Mouse (Mus musculus) spleen, postnatal 14 days (tissue): Measurements from ENCODE around the gene Nfam1.
"Not testable (repeated sequence)": the region's sequence is repeated elsewhere in the genome, so short reads cannot be mapped to it uniquely, and the experiment has no call there.

Experiments used
- DNase-seq, 2 experiments: peaks; one replicate each; pipeline ENCODE4 v3.0.0; 2021 to 2022; ENCODE audit warnings: low spot score in 2 of 2

Nfam1 gene

GRCm38 (mm10) chr15:83032981-83033541 lies at the start of gene Nfam1:
Gene Nfam1 (minus strand): TSS chr15:83033306.
- DNase-seq, result peak in 1 of 2 experiments; percentile 25

DNA sequence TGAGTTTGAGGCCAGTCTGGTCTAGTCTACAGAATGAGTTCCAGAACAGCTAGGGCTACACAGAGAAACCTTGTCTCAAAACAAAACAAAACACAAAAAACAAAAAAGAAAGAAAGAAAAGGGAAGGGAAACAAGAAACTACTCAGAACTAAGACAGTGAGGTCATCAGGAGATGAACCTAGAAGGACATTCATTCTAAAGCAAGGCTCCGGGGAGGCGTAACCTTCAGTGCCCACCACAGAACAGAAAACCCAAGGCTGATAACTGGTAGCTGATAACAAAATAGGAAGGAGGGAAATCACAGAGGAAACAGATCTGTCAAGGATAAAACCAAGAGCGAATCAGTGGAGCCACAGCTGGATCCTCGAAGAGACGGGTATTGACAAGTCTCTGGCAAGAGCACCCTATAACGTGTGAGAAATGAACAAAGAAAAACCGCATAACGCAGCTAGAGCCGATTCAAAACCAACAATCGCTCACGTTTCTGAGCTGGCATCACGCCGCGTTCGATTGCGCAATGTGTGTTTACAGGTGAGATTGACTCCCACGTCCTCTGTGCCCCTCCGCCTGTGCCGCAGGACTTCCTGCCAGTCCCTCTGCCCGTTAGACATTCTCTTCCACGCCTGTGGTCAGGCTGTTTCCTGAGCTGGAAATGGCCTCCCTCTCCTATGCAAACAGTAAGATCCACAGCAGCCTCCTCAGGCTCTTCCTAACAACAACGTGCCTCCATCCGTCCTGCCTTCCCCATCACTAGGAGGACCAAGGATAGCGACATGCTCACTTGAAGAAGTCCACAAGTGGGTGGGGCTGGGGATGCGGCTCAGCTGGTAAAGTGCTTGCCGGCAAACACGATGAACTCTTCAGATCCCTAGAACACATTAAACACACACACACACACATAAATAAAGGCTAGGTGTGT lies 42.8 kb upstream of the Nfam1 start:
- DNase-seq, result no peak

DNA sequence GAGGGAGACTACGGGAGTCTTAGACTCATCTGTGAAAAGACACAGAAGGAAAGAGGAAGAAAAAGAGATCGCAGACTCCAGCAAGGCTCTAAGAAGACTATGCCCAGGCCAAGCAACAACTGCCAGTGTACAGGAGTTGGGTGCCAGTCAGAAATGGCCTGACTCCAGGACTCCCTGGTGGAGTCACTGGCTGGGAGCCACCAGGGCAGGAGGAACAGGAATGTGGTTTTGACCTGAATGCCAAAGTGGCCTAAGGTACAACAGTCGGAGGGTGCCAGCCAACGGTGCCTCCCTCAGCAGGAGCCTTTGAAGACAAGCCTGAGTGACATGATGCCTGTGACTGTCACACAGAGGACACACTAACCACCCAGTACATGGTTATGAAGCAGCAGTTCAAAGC lies 41.1 kb upstream of the Nfam1 start:
- DNase-seq, result no peak

DNA sequence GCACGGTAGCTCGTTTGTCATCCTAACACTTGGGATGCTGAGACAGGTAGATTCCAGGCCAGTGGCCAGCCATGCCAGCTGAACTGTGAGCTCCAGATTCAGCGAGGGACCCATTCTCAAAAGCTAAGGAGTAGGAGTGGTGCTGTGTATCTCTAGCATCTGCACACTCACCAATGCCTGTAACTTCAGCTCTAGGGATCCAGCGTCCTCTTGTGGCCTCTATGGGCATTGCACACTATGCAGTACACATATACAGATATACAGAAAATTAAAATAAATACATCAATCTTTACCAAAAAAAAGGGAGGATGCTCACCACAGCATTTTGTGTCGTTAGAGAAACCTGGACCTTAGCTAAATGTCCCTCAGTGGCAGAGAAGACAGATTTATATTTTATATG lies 38.6 kb upstream of the Nfam1 start:
- no peak for DNase-seq

- no peak for DNase-seq
These were observed 37.8 kb upstream of the Nfam1 start for GRCm38 (mm10) chr15:83070942-83071341.

GRCm38 (mm10) chr15:83068270-83068669 lies 35.2 kb upstream of the Nfam1 start:
- no peak for DNase-seq

DNA sequence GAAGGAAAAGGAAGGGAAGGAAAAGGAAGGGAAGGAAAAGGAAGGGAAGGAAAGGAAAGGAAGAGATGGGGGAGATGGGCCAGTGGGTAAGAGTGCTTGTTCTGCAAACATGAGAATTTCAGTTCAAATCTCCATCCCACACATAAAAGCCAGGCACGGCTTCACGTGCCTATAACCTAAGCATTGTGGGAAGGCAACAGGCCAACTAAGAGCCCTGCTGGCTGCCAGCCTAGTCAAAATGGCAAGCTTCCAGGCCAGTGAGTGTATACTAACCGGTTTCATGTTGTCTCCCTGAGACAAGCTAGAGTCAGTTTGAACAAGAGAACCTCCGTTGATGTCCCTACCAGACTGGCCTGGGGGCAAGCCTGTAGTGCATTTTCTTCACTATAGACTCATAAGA lies 32.4 kb upstream of the Nfam1 start:
- DNase-seq, result no peak

DNA sequence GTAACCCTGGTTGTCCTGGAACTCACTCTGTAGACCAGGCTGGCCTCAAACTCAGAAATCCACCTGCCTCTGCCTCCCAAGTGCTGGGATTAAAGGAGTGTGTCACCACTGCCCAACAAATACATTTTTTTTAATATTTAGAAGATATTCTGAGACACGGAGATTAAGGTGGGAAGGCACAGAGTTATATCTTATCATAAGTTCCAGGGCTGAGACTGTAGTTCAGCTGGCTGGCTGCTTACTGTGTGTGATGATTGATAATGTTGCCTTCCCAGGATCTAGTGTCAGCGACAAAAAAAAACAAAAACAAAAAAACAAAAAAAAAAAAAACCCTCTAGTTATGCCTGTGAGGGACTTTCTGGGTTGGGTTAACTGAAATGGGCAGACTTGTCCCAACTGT lies 29.5 kb upstream of the Nfam1 start:
- DNase-seq, result not testable (repeated sequence)

DNA sequence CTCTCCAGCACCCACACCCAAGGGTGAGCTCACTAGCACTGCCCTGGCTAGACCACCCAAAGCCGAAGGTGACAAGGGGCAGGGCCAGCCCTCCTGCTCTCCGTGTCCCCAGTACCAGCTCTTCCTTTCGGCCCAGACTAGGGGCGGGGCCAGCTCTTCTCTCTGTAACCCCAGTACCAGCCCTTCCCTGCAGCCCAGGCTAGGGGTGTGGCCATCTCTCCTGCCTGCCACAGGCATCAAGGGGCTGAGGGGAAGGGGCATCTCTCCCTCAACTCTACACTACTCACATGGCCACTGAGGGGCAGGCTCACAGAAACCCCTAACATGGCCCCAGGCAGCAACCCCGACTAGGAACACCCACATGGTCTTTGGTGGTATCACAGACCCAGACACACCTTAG lies 28.6 kb upstream of the Nfam1 start:
- DNase-seq, result no peak

- no peak for DNase-seq
These were observed 26.1 kb upstream of the Nfam1 start for GRCm38 (mm10) chr15:83059233-83059660.

DNA sequence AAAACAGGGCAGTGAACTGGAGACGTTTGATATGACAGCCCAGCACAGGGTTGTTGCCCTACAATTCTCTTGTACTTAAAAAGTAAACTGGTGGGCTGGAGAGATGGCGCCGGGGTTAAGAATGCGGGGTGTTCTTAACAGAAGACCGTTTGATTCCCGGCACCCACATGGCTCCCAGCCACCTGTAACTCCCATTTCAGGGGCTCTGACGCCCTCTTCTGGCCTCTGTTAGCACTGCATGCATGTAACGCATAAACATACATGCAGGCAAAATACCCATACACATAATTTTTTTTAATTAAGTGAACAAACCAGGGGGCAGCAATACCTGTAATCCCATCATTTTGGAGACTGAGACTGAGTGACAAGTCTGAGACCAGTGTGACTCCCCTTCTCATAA lies 24.4 kb upstream of the Nfam1 start:
- no peak for DNase-seq

DNA sequence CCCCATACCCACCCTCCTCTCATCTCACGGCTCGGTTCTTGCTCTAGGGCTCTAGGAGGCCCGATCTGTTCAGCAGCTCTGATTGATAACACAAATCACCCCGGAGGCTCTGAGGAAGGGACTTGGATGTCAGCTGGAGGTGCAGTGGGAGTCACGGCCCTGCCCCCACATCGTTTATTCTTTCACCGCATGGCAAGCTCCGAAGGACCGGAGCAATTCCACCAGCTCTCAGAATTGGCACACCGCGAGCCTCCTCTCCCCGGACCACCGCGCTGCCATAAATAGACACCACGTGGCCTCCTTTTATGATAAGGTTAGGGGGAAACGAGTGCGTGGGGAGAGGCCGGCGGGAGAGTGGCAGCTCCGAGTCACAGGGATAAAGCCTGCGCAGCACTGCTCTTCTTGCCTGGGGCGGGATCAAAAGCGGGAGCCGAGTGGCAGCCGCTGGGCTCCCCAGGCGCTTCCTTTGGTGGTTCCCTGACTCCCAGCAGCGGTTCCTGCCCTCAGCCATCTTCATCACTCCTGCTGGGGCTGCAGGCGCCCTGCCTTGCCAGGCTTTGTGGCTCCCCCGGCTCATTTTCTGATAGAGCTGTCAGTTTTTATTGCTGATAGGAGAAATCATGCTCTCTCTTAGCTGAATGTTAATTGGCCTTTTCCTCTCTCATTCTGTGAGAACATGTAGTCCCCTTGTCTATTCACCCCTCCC lies 23.4 kb upstream of the Nfam1 start:
- DNase-seq, result no peak

GRCm38 (mm10) chr15:83055569-83055968 lies 22.5 kb upstream of the Nfam1 start:
- no peak for DNase-seq

- no peak for DNase-seq
These were observed 20.2 kb upstream of the Nfam1 start for GRCm38 (mm10) chr15:83053261-83053660.

DNA sequence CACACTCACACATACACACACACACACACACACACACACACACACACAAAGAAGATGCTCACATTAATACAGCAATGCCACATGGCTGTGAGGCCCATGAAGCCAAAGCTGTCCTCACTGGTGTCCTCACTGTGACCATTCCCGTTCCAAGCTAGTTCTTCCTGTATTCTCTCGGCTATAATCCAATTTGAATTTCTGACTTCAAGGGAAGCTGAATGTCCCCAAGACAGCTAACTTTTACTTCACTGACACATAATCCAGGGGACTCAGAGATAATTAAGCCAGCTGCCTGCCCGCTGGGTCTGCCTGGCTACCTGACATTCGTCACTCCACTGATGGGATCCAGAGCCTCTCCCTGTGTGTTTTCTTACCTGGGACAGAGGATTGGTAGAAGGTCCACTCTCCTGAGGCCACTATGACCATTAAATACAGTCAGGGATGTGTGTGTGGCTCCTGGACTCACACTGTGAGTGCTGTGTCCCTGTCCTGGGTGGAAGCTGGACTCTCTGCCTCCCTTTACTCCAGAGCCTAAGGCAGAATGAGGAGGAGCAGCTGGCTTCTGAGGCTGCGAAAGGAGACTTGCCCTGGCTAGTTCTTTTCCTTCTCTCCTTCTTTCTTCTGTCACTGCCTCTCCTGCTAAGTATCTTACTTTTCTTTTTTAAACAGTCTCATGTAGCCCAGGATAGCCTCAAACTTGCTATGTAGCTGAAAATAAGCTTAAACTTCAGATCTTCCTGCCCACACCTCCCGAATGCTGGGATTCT lies 19.4 kb upstream of the Nfam1 start:
- DNase-seq, result no peak

GRCm38 (mm10) chr15:83046730-83047129 lies 13.6 kb upstream of the Nfam1 start:
- DNase-seq, result no peak

GRCm38 (mm10) chr15:83046308-83046707 lies 13.2 kb upstream of the Nfam1 start:
- no peak for DNase-seq

GRCm38 (mm10) chr15:83045565-83045964 lies 12.5 kb upstream of the Nfam1 start:
- not testable (repeated sequence) for DNase-seq

- DNase-seq, result no peak
These were observed 10.2 kb upstream of the Nfam1 start for GRCm38 (mm10) chr15:83043362-83043708.

GRCm38 (mm10) chr15:83042655-83043361 lies 9.7 kb upstream of the Nfam1 start:
- DNase-seq, result no peak

GRCm38 (mm10) chr15:83040156-83040555 lies 7.0 kb upstream of the Nfam1 start:
- no peak for DNase-seq
